Mouse (Mus musculus) right cerebral cortex, postnatal 25 days (tissue): ENCODE measurements around the gene Prss16.

Source experiments
- DNase-seq: peaks from one replicate; pipeline ENCODE4 v3.0.0; 2022

Gene Prss16

DNA sequence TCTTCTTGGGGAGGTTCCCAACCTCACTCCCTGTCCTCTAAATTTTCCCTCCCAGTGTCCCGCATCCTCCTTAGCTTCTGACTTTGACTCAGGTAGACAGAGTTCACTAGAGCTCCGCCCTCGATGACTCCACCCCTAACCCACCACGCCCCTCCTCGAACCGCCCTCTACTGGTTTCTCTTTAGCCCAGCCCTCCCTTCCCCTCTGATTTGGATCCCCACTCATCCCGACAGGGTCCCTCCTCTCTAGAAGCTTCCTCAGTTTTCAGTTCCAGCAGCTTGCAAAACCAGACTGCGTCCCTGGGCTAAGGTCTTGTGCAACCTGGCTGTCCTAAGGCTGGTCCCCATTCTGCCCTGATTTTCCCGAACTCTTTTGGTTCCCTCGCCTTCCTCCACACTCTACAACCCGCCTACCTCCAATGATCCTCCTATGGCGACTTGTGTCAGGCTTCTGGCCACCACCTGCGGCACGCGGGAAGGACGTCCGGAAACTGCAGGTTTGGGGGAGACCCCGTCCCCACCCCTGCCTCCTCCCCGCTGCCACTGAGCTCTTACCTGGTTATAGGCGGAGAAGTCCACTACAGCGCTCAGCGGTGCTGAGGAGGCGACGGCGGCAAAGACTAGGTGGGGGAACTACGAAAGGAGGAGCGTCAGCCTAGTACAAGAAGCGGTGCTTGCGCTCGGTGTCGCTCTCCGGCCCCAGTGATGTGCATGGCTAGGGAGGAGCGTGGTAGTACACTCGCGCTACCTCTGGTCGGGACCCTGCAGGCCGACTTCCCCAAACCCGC lies 3.0 kb downstream of the Prss16 start:
- no peak for DNase-seq

DNA sequence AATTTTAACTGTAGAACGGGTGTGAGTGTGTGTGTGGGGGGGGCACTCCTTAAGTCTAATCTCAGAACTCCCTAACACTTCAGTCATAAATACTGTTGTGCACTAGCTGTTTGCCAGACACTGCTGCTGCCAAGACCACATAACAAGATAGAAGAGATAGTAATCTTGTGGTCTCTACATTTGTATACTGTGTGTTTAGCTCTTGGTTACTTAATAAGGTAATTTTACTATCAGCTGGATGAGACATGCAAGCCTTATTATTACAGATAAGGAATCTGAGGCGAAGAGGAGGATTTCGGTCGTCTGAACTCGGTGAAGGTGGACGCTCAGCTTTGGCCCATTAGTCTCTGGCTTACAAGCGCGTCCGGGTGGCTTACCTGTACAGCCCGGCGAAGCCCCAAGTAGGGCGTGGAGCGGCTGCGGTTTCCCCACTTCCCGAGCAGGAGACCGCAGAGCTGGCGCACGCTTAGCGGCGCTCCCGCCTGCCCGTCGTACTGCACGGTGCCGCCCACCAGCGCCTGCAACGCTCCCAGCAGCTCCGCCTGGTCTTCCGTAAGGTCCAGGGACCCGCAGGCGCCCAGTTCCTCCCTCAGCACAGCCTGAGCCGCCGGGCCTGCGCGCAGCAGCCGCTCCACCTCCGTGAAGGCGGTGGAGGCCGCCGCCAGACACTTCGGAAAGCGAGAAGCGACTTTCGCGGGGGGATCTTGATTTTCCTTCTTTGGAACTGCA lies 3.8 kb downstream of the Prss16 start:
- DNase-seq = peak; percentile 53

GRCm38 (mm10) chr13:22001823-22002222 lies 7.7 kb downstream of the Prss16 start:
- no peak for DNase-seq

GRCm38 (mm10) chr13:22001346-22001745 lies 8.2 kb downstream of the Prss16 start:
- no peak for DNase-seq

DNA sequence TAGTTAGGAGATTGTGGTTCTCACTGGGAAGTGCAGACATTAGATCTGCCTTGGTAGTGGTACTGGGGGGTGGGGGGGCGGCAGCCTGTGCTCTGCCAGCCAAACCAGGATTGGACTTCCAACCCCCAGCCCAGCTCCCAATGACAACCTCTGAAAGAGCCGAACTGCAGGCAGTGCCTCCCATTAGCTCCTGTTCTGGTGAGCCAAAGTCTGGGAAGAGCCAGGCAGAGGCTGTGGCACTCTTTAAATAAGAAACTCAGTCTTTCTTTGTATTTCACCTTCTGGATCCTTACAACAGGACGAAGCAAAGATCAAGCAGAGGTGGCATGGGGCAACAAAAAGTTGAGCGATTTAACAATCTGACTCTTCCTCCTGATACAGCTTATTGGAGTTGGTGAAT lies 10.4 kb downstream of the Prss16 start:
- no peak for DNase-seq

GRCm38 (mm10) chr13:21998412-21998811 lies 11.1 kb downstream of the Prss16 start:
- DNase-seq = no peak

GRCm38 (mm10) chr13:21997821-21998220 lies 11.7 kb downstream of the Prss16 start:
- DNase-seq = no peak

DNA sequence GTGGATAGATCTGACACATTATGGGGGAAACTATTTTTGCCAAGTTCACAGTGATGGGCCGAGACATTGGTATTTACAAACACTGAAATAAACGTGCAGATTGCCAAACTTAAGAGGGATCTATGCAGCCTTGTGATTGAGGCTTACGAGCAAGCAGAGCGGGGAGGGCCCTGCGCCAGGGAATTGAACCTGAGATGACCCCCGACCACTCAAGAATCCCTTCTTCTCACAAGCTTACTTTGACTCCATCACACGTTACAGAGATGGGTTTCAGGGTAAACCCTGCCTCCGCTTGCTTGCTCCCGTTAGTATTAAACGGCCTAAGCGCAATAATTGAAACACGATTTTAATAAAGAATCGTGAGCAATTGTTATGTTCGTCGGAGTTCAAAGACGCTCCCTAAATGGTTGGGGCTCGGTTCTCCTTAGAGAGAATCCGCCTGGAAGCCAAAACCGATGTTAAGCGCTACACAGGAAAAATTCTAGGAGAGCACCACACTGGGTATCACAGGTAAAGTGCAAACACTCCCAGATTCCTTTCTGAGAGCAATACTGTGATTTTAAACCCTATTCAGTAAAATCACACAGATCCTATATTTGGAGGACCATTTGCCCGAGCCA lies 12.2 kb downstream of the Prss16 start:
- DNase-seq = no peak

DNA sequence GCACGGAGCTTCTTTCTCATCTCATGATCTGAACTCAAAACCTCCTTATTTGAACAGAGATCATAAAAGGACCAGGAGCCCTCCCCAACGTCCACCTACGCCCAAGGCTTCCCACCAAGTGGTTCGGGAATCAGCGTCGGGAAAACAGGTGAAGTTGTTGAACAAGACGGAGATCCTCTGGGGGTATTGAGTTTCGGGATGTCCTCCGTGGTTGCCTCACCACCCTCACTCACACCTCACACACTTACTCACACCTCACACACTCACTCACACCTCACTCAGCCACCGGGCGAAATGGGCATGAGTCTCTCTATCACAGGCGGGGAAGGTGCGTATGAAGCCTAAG lies 12.7 kb downstream of the Prss16 start:
- no peak for DNase-seq

- DNase-seq = no peak
Observed at GRCm38 (mm10) chr13:21996101-21996839, 13.3 kb downstream of the Prss16 start.

GRCm38 (mm10) chr13:21995331-21995914 lies 14.1 kb downstream of the Prss16 start:
- no peak for DNase-seq

DNA sequence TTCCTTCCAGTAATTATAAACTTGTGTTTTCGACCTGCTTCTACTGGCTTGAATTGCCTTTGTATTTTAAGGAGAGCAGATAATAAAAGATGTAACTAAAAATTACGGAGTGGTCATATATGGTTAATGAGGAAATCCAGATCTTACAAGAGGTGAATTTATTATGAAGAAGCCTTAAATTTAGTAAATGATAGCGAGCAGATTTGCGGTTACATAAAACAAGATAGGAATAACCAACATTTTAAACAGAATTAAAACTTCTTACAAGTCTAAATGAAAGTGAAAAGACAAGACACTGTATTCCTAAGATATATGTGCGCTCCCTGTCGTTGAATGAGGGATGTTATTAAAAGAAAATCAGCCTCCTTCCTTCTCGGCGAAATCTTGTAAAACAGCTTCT lies 14.6 kb downstream of the Prss16 start:
- DNase-seq = no peak

GRCm38 (mm10) chr13:21993957-21994738 lies 15.4 kb downstream of the Prss16 start:
- DNase-seq = no peak

- no peak for DNase-seq
Observed at GRCm38 (mm10) chr13:21992550-21992949, 17.0 kb downstream of the Prss16 start.

GRCm38 (mm10) chr13:21984486-21984885 lies 25.1 kb downstream of the Prss16 start:
- no peak for DNase-seq

- DNase-seq = no peak
Observed at GRCm38 (mm10) chr13:21981803-21982193, 27.7 kb downstream of the Prss16 start.

- DNase-seq = peak; percentile 33
Observed at GRCm38 (mm10) chr13:21980981-21981802, 28.4 kb downstream of the Prss16 start, which contains the start of gene Pom121l2. Pom121l2 (plus strand) TSS chr13:21981194.

DNA sequence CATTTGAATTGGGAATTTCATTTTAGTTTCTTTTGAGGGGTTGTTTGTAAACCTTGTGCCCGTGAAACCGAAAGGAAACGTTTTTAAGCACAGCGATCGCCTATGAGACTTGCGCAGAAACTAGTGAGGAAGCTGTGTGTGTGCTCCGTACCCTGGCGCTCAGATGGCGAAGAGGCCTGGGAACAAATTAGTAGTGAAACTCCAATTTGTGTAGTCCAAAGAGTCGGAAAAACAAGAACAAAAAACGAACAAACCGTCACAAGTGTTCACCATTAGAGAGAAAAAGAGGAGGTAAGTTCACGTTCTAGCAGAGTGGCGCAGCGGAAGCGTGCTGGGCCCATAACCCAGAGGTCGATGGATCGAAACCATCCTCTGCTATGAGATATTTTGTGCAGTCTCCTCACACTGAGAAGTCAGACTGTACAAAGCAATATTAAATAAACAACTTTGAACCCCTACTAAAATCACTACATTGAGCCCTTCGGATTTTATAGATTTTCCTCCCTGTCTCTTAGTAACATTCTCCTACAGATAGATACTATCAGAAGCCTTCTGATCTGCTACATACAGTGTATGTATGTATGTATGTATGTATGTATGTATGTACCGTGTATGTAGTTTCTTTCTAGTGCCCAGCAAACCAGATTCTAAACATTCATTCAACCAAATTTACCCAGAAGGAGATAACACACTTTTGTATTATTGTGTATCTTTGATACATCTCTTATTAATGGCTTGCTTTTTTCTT lies 34.6 kb downstream of the Prss16 start:
- DNase-seq = peak; percentile 39

DNA sequence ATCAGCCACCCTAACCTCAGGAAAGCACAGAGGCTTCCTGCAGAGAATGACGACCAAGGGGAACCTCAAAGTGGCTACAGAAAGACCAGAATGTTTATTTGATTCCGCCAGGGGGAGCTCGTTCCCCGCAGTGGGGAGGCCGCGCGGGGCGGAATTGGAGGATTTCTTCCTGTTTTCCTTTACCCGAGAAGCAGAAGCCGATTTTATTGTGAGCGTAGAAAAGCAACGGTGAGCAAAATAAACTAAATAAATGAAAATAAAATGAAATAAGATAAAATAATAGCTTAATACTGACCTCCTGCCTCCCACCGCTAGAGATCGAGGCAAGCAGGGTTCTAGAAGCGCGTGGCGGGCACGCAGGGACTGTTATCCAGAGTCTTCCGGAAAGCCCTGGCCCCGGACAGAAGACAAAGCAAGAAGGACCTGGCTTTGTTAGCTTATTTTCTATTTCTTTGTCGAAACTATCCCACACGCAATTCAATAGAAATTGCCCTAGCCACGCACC lies 35.3 kb downstream of the Prss16 start:
- peak; percentile 87 for DNase-seq

DNA sequence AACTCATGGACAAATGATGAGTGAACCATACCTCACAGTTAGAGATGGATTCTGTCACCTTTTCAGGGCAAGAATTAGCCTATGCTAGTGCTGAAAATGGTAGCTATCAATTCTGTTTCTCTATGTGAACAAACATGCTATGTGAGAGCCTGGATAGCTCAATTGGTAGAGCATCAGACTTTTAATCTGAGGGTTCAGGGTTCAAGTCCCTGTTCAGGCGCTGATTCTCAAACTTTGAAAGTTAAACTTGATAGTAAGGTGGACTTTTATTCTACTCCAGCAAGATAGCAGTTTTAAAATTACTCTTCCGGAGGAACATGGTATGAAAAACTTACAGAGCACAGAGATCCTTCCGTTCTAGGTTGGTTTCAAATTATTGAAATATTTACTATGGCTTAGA lies 37.9 kb downstream of the Prss16 start:
- no peak for DNase-seq
